Mouse (Mus musculus) intestine, embryonic 15.5 days (tissue): ENCODE results near the gene Ccsap. TPM values are rescaled to one million over a fixed set of nuclear protein-coding genes. Genes with fewer than 3 reads are reported as not detected.

ENCODE experiments used
- ATAC-seq: fragments of 200-750 bp; cut with Nextera tagmentation; 2 replicates; pipeline ENCODE4 v1.8.0; 2017; ENCODE audit warnings: moderate TSS enrichment, moderate library complexity
- H3K27ac ChIP-seq: fragments of 300-500 bp; sonication (generic); 2 replicates; pipeline ENCODE4 v1.5.1; 2015; ENCODE audit warnings: mild to moderate bottlenecking, inconsistent platforms
- H3K27me3 ChIP-seq: fragments of 300-500 bp; sonication (generic); replicated peaks from 2 replicates; pipeline ENCODE4 v1.6.1; 2015; ENCODE audit warnings: inconsistent platforms
- H3K36me3 ChIP-seq: fragments of 300-500 bp; sonication (generic); 2 replicates; pipeline ENCODE4 v1.6.1; 2015; ENCODE audit warnings: inconsistent platforms
- H3K4me1 ChIP-seq: fragments of 300-500 bp; sonication (generic); replicated peaks from 2 replicates; pipeline ENCODE4 v1.6.1; 2015; ENCODE audit warnings: inconsistent platforms
- H3K4me2 ChIP-seq: fragments of 300-500 bp; sonication (generic); replicated peaks from 2 replicates; pipeline ENCODE4 v1.6.1; 2015; ENCODE audit warnings: mild to moderate bottlenecking, inconsistent platforms
- H3K4me3 ChIP-seq: fragments of 300-500 bp; sonication (generic); replicated peaks from 2 replicates; pipeline ENCODE4 v1.5.1; 2015; ENCODE audit warnings: inconsistent platforms
- H3K9ac ChIP-seq: fragments of 300-500 bp; sonication (generic); 2 replicates; pipeline ENCODE4 v1.6.1; 2015; ENCODE audit warnings: inconsistent platforms
- H3K9me3 ChIP-seq: fragments of 300-500 bp; sonication (generic); 2 replicates; pipeline ENCODE4 v1.6.1; 2016; ENCODE audit warnings: inconsistent platforms
- WGBS: fragments of 180-500 bp; shearing (Covaris S2); methylation state at CpG from one replicate; pipeline ENCODE4 v1.1.7; 2015; 5-methylcytosine and 5-hydroxymethylcytosine counted together
- polyA plus RNA-seq: library from polyadenylated mRNA; unstranded; fragments of >200 nt; fragmentation: Nextera tagmentation; extraction: Ambion mirVana; gene quantifications from 2 replicates; pipeline ENCODE4 v1.2.1, GENCODE M21; 2015

Ccsap gene
- polyA plus RNA-seq, 1 experiment from 2014 or later: 3.6 TPM

DNA sequence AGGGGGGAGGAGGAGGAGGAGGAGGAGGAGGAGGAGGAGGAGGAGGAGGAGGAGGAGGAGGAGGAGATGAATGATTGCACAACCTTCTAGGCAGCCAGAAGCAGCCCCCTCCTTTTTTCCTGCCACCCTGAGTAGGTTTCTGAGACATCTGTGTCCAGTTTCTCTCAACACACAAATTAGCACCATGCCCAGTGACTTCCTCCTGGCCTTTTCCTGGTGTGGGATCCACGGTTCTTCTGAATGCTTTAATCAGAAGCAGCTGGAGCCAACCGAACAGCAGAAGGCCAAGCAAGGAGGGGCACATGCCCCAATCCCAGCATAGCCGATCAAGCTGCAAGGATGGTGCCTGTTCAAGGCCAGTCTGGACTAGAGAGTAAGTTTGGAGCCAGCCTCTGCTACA lies 60.1 kb downstream of the Ccsap start:
- no peak overlapping the region for H3K4me2 ChIP-seq
- WGBS: 37% methylated on average over 3 of the region's 3 CpGs
- H3K9ac ChIP-seq: no peak overlapping the region
- H3K27me3 ChIP-seq: no peaks in the 10 kb centered on the region
- no peak overlapping the region for H3K4me3 ChIP-seq
- H3K4me1 ChIP-seq: peaks cover 6% of the 10 kb centered on the region
- no peak for ATAC-seq
- no peaks in the 10 kb centered on the region; the same call in 1 of the 2 replicates for H3K9me3 ChIP-seq
- H3K36me3 ChIP-seq: no peaks in the 10 kb centered on the region
- H3K27ac ChIP-seq: no peak overlapping the region

DNA sequence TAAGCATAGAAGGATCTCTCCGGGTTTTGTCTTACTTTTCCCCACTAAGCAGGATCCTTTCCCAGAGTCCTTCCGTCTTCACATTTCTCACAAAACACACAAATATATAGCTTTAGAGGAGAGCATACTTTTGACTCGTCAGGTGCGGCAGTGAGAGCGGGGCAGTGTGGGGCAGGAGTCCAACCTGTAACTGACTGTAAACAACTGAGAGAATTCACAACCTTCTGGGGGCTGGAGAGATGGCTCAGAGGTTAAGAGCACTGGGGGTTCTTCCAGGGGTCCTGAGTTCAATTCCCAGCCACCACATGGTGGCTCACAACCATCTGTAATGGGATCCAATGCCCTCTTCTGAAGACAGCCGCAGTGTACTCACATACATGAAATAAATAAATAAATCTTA lies 60.6 kb downstream of the Ccsap start:
- no peaks in the 10 kb centered on the region for H3K27me3 ChIP-seq
- no peak overlapping the region for H3K4me2 ChIP-seq
- H3K9ac ChIP-seq: no peak overlapping the region
- no peak for ATAC-seq
- no peak overlapping the region for H3K27ac ChIP-seq
- H3K4me3 ChIP-seq: no peak overlapping the region
- WGBS: 74% methylated on average over 6 of the region's 6 CpGs
- H3K4me1 ChIP-seq: peaks cover 6% of the 10 kb centered on the region
- no peaks in the 10 kb centered on the region; the same call in 1 of the 2 replicates for H3K9me3 ChIP-seq
- no peaks in the 10 kb centered on the region for H3K36me3 ChIP-seq

DNA sequence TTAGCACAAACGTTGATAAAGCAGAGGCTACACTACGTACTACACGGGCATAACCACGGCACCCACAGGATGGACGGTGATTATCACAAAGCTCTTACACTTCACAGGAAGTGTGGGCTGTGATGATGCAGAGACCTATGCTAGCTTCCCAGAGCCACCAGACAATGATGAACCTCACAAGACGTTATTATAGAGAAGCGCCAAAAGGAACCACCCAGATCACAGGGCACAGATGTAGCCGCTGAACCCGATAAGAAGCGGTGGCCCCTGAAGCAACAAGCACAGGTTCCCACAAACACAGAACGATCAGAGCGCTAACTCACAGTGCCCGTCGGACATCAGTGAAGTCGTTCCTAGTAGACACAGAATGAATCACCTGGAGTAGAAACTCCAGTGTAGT lies 62.1 kb downstream of the Ccsap start:
- Histone ChIP-seq H3K4me2 (no peak overlapping the region), H3K4me3 (no peak overlapping the region), H3K4me1 (peaks cover 11% of the 10 kb centered on the region), H3K27ac (no peak overlapping the region), H3K9ac (no peak overlapping the region), H3K27me3 (no peaks in the 10 kb centered on the region), H3K36me3 (no peaks in the 10 kb centered on the region), H3K9me3 (no peaks in the 10 kb centered on the region; the same call in 1 of the 2 replicates)
- ATAC-seq: 0 out of 2 replicates have a peak, but pooled peaks have one; percentile 9
- WGBS: 89% methylated on average over 15 of the region's 15 CpGs

DNA sequence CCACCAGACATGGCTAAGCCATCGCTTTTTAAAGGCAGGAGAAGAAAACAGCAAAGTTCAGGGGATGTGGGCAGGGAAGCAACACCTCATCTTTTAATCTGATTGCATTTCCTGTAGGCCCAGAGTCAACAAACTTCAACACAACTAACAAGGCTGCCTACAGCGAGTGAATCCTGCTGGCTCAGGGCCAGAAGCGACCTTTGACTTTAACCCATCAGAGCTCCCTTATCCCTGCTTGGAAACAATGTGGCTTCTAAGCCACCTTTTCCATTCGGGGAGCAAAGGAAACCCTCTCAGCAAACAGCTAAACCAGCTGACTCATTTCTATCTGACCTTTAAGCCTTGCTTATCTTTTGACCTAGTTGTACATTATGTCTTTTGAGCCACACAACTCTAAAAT lies 63.3 kb downstream of the Ccsap start:
- H3K27me3 ChIP-seq: no peaks in the 10 kb centered on the region
- H3K9ac ChIP-seq: no peak overlapping the region
- H3K4me3 ChIP-seq: no peak overlapping the region
- peak overlapping the region; percentile 78 for H3K27ac ChIP-seq
- H3K9me3 ChIP-seq: no peaks in the 10 kb centered on the region; the same call in 1 of the 2 replicates
- peaks cover 11% of the 10 kb centered on the region for H3K4me1 ChIP-seq
- ATAC-seq: peak; percentile 74
- H3K4me2 ChIP-seq: no peak overlapping the region
- H3K36me3 ChIP-seq: no peaks in the 10 kb centered on the region
- WGBS: 39% methylated on average over 4 of the region's 4 CpGs

DNA sequence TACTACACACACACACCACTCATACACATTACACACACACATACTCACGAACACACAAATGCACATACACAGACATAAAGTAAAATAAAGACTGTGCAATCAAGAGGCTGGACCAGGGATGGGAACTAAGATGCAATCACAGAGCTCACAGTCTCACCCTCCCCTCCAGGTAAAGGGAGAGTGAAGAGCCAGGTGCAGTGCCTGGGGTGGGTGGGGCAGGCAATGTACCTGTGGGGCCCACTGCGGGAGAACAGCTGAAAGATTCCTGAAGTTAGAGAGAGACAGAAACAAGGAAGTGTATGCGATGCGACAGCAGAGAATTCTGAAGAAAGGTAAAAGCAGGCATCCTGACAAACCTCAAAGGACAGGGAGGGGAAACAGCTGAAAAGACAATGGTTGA lies 65.2 kb downstream of the Ccsap start:
- H3K4me3 ChIP-seq: no peak overlapping the region
- H3K9me3 ChIP-seq: no peaks in the 10 kb centered on the region
- H3K27ac ChIP-seq: no peak overlapping the region; the same call in 1 of the 2 replicates
- 66% methylated on average over 4 of the region's 4 CpGs for WGBS
- peaks cover 11% of the 10 kb centered on the region for H3K4me1 ChIP-seq
- H3K4me2 ChIP-seq: no peak overlapping the region
- no peaks in the 10 kb centered on the region for H3K27me3 ChIP-seq
- no peaks in the 10 kb centered on the region for H3K36me3 ChIP-seq
- H3K9ac ChIP-seq: no peak overlapping the region
- ATAC-seq: peak; percentile 66

DNA sequence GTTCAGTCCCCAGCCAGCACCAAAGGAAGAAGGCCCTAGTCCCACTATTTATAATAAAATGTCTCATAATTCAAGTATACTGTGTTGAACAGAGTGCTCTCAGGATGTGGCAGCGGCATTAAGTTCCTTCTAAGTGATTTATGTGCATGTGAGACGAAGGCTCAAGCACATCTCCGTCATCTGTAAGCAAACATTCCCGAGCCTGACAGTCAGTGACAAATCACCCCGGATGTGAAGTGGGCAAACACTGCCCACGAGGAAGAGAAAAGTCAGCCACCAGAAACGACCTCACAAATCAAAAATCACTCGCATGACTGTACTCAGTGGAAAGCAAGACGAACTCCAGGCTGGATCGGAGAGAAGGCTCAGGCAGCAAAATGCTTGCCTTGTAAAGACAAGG lies 66.1 kb downstream of the Ccsap start:
- Histone ChIP-seq H3K9ac (no peak overlapping the region), H3K4me2 (no peak overlapping the region; the same call in 1 of the 2 replicates), H3K36me3 (no peaks in the 10 kb centered on the region), H3K4me3 (no peak overlapping the region), H3K9me3 (no peaks in the 10 kb centered on the region), H3K4me1 (peaks cover 11% of the 10 kb centered on the region), H3K27me3 (no peaks in the 10 kb centered on the region), H3K27ac (no peak overlapping the region)
- no peak for ATAC-seq
- WGBS: 13% methylated on average over 10 of the region's 10 CpGs

DNA sequence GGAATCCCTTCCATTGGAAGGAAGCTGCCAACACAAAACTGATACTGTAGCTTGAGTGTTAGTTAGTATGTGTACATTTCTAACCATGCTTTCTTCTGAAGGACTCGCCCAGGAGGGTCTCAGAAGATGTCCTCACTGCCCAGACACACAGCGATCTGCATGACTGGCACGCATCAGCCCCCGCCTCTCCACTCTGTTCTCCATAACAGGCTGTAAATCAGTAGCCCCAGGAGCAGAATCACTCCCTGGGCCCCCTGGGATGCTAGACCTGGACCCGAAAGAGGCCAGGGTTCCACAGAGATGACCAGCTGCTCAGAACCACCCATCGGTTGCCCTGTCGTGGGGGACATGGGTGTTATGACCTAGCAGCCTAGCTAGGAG lies 68.2 kb downstream of the Ccsap start:
- H3K4me2 ChIP-seq: no peak overlapping the region
- no peaks in the 10 kb centered on the region for H3K9me3 ChIP-seq
- ATAC-seq: no peak
- 82% methylated on average over 7 of the region's 7 CpGs for WGBS
- no peaks in the 10 kb centered on the region for H3K36me3 ChIP-seq
- H3K27me3 ChIP-seq: no peaks in the 10 kb centered on the region
- H3K4me1 ChIP-seq: peaks cover 19% of the 10 kb centered on the region
- H3K9ac ChIP-seq: no peak overlapping the region
- no peak overlapping the region for H3K4me3 ChIP-seq
- H3K27ac ChIP-seq: no peak overlapping the region

DNA sequence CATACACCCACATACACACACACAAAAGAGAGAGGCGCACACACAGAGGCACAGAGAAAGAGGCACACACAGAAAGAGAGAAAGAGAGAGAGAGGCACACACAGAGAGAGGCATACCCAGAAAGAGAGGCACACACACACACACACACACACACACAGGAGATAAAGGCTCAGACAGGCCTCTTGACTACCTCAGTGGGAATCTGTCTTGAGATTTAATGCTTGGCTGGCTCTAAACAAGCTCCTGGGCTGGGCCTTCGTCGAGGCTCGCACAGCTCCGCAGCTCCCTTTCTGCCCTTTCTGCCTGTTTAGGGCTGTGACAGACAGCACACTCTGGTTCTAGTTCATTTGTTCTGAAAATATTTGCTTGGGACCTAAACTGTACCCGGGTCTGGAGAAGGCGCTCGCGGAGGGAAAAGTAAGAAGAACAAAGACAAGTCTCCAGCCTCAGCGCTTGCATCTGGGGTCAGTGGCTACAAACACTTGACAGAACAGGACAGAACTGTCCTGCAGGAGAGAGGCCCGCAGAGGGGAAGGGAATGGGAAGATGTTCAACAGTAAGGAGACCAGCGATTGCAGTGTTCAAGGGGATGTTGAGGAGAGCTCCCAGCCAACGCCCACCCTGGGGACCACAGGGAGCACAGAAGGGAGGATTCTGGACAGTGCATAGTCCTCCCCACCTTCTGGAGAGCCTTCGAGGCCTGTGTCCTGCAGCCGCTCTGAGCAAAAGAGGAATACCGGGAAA lies 68.7 kb downstream of the Ccsap start:
- Histone ChIP-seq H3K4me2 (no peak overlapping the region), H3K27me3 (no peaks in the 10 kb centered on the region), H3K4me3 (no peak overlapping the region), H3K4me1 (peaks cover 14% of the 10 kb centered on the region), H3K27ac (no peak overlapping the region), H3K9ac (no peak overlapping the region), H3K9me3 (no peaks in the 10 kb centered on the region), H3K36me3 (no peaks in the 10 kb centered on the region)
- WGBS: 59% methylated on average over 16 of the region's 16 CpGs
- no peak for ATAC-seq

Other genes starting within 250 kb of the Ccsap start
- gene Rhou, start 206.3 kb downstream of the Ccsap start, polyA plus RNA-seq: 6.4 and 7.6 TPM in 2 replicates
- gene Rab4a, start 54.2 kb downstream of the Ccsap start, polyA plus RNA-seq: 53.1 and 54.8 TPM in 2 replicates
- gene Acta1, start 34.5 kb upstream of the Ccsap start, polyA plus RNA-seq: 6.3 and 22.2 TPM in 2 replicates
- gene Nup133, start 89.1 kb upstream of the Ccsap start, polyA plus RNA-seq: 29.4 and 34.0 TPM in 2 replicates
- 21.9 and 22.3 TPM in 2 replicates for gene Abcb10, start 122.9 kb upstream of the Ccsap start, polyA plus RNA-seq
- gene Taf5l, start 161.2 kb upstream of the Ccsap start, polyA plus RNA-seq: 40.0 and 40.6 TPM in 2 replicates
- gene Urb2, start 161.3 kb upstream of the Ccsap start, polyA plus RNA-seq: 3.8 and 4.6 TPM in 2 replicates